Mouse (Mus musculus): ENCODE measurements around the gene Chsy1. TPM values are rescaled to one million over a fixed set of nuclear protein-coding genes. Genes with fewer than 3 reads are reported as not detected.

Gene Chsy1
- total RNA-seq, 4 experiments from 2014 or later, result 13.8 to 15.8 (median 15.0) TPM

DNA sequence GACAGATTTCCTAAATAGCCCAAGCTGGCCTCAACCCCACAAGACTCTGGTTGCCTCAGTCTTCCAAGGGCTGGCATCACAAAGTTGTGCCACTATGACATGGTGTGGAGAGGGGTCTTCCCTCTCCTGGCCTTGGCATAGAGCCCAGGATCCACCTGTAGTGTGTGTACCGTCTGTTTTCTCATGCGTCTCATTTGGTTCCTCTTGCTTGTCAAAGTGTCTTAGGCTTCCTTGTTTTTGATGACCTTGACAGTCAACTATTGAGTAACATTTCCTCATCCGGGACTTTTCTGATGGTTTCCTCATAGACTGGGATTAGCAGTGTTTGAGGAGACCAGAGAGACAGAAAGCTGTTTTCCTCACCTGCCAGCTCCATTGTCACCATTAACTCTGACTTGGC, 30.8 kb downstream of the Chsy1 start:
- no peak for DNase-seq

DNA sequence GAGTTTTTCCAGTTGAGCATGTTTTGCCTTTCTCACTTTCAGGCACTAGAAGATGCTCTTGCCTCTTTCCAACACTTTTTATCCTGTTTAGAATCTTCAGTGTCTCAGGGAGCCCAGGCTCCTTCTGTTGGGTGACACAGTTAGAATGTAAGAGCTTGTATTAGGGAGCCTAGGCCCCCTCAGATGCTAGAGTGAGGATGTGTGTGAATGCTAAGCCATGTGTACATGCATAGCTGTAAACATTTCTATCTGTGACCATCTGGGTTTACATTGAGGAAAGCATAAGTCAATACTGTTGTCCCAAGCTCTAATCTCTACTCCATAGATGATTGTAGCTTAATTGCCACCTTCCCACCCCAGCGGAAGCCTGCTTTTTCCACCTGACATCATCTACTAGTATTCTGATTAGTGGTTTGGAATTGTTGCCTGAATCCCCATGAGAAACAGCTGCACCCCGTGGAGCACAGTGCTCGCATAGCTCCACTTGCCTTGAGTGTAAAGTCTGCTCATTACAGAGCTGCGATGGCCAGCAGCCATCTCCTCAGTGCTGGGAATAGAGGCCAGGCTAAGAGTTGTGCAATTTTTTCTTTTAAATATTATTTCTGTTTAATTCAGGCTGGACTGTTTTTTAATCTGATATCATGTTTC, 31.7 kb downstream of the Chsy1 start:
- DNase-seq, result no peak

DNA sequence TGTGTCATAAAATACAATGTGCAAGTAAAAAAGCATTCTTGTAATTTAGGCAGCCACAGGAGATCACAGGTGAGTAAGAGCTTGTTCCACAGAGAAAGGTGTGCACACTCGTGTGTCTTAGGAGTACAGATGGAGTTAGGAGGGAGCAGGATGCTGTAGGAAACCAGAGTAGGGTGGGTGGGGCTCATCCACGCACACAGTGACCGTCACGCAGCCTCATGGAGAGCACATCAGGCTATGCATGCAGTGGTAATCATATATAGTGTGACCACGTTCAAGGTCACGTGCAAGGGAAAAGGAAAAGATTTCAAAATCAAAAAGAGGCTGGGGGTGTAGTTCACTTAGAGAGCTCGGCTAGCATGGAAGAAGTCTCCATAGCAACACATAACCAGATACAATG, 33.2 kb downstream of the Chsy1 start:
- DNase-seq, result no peak

DNA sequence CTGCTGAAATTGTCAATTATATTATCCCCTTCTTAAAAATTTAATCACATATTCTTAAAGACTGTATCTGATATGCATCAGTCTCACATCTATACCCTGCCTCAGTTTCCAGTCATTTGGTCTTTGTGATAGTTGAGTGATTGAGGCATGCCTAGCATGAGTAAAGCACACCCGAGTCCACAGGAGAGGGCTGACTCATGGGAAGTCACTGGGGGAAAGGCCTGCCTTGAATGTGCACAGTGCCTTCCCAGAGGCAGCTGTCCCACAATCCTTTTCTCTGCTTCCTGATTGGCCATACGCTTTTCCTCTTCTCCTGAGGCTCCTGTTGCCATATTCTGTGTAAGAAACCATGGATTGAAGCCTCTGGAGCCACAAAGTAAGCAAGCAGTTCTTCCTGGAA, 35.2 kb downstream of the Chsy1 start:
- no peak for DNase-seq

DNA sequence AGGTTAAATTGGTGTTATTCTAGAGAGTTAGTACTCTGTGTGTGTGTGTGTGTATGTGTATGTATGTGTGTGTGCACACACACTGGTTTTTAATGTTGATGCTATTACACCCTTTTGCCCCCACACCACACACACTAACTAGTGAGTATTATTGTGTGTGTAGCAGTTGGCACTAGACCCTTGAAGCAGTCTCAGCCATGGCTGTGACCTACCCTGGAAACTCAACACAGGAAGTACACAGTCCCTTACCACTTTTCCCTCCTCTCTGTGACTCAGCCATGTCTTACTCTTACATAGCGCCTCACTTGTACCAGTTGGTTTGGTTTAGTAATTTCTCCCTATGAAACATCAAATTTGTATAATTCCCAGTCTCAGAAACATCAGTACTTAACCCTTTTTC, 37.8 kb downstream of the Chsy1 start:
- DNase-seq, result no peak

DNA sequence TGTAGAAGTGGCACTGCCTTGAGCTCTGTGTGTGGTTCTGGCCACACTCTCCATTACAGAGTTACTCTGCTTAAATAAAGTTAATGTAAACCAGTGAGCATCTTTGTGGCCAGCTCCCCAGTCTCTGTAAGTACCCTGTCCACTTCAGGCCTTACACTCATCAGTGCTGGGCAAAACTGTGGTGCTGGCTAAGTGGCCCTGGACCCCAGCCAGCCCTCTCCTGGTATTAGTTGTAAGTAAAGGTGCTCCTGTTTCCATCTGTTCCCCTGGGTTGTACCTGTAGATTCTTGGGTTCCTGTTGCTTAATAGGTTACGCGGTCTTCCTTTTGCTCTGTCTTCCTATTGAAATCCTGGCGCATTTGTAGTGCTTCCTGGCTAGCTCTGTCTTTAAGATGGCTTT, 38.5 kb downstream of the Chsy1 start:
- DNase-seq, result no peak

DNA sequence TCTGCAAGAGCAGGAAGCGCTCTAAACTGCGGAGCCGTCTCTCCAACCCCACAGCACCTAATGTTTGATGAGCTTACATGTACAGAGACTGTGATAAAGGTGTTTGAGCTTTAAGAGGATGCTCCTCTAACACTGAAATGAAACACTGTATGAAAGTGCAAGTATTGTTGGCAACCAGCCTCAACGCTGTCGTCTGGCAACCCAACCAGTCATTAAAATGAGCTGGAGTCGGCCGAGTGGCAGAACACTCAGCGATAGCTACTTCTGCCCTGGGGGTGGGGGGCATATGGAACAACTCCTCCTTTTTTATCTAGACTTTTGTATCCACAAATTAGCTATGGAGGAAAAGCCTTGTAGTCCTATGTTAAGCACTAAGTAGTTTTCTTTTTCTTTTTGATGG, 40.2 kb downstream of the Chsy1 start:
- DNase-seq, result no peak

DNA sequence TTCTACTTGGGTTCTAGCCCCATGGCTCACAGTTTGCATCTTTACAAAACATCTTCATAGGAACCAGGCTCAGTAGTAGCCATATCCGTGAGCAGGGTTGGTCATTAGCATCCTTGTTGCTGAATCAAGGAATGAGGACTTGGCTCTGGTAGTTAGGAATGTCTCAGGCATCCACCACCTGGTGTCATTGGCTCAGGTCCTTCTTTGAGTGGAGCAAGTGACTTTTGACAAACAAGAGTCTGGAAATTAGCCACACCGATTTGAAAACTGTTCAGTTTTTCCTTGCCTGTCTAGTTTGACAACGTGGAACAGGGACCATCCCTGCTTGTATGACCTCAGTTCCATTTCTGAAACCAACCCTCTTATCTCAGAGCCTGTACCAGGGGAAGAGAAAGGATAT, 41.1 kb downstream of the Chsy1 start:
- no peak for DNase-seq

DNA sequence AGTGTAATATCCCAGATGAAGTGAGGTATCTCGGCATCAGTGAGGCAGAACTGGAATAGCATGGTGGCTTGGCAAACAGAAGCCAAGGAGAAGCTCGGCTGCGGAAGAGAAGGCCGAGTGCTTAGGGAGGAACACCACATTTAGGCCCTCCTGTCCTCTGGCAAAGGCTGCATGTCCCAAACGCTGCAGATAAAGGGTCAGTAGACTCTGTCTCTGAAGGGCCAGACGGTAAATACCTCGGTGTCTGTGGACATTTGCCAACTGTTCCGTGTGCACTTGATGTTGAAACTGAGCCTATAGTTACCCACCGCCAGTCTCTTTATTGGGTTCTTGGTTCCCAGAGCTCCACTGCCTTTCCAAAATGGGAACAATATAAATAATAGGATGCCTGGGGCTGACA, 48.1 kb downstream of the Chsy1 start:
- DNase-seq, result no peak

DNA sequence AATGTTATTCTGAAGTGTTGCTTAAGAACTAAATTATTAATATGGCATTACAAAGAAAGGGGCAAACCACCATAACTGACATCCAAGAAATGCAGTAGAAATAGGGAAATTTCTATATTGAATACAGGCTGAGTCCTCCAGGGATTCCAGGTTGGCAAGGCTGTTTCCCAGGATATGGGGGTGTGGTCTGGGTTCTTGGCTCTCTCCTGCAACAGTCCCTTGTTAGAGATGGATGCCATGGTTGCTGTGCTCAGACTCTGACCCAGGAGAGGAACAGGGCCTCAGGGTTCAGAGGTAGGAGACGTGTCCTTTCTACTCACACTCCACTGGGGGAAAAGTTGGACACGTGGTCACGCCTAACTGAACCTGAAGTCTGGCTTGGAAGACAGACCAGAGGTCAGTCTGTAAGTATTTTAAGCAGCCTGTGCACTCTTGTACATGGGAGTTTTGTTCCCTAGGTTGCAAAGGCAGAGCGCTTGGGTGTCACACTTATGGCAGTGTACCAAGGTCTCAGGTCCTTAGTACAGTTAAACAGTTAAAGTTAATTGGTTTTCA, 48.6 kb downstream of the Chsy1 start:
- DNase-seq, result no peak

DNA sequence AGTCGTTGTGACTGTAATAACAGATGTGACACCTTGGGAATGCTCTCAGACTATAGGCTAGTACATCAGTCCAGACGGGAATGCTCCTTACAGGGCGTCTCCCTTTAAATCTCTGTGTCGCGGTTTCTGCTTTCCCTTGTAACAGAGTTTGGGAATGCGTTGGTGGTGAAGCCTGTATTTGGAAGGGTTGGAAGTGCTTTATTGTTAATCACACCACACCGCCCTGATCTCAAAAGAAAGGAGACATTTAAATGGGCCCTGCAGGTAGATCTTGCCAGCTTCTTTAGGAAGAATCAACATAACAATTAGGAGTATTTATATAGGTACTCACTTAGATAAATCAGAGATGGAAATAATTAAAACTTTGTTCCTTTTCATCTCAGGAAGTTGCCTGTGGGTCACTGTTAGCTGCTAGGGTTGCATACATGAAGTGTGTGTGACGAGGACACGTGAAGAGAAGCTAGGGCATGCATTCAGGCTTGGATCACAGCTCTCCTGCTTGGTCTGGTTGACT, 49.4 kb downstream of the Chsy1 start:
- DNase-seq, result no peak

DNA sequence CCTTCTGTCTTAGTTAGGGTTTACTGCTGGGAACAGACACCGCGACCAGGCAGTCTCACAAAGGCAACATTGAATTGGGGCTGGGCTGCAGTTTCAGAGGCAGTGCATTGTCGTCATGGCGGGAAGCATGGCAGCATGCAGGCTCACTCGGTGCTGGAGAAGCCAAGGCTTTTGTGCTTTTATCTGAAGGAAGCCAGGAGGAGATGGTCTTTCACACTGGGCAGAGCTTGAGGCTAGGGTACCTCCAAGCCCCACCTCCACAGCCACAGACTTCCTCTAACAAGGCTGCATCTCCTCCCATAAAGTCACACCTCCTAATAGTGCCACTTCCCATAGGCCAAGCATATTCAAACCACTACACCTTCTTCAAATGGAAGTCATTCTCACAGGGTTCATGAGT, 50.6 kb downstream of the Chsy1 start:
- DNase-seq, result no peak

DNA sequence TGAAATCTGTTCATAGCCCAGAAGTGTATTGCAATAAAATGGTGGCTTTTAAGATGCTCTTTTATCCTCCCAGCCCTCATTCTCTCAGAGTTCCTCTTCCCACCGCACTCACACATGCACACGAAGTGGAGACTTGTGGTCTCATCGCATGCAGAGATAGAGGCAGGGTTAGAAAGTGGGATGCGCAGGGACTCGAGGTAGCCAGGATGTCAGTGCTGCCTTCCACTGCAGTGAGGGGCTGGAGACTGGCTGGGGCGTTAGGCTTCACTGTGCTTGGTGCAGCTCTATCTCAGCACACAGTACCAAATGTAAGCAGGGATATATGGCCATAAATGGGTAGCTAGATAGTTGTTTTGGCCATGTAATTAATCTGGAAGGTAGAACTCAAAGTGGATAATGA, 52.5 kb downstream of the Chsy1 start:
- no peak for DNase-seq

DNA sequence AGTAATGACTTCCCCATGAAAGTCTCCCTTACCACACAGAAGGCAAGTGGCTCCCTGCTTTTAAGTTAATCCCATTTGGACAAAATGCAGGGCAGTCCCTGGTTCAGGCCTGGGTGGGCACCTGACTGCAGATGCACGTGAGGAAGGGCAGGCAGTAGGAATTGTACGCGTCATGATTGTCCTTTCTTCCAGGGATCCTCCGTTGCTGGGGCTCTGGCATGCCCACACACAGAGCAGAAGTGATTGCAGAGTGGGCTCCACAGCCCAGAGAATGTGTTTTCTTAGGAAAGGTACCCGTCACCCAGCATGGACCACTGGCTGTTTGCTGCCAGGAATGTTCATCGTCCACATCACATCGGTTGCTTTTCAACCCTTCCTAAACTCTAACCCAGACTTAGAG, 53.2 kb downstream of the Chsy1 start:
- DNase-seq, result no peak

DNA sequence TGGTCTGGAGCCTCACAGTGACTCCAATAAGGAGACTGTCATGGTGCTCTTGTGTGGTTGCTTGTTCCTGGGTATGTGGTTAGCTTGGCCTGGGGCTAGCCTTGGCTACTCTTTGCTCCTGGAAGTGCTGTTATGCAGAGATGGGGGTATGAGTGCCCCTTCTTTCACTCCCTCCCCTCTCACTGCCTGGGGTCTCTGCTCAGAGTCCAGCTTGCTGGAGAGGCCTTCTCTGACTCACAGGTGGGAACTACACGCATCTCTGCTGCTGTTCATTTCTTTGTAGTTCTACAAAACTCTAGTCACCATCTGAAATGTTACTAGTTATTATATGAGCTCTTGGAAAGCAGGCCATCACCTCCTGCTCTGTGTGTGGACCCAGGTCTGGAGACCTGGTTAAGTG, 53.7 kb downstream of the Chsy1 start:
- DNase-seq, result no peak

DNA sequence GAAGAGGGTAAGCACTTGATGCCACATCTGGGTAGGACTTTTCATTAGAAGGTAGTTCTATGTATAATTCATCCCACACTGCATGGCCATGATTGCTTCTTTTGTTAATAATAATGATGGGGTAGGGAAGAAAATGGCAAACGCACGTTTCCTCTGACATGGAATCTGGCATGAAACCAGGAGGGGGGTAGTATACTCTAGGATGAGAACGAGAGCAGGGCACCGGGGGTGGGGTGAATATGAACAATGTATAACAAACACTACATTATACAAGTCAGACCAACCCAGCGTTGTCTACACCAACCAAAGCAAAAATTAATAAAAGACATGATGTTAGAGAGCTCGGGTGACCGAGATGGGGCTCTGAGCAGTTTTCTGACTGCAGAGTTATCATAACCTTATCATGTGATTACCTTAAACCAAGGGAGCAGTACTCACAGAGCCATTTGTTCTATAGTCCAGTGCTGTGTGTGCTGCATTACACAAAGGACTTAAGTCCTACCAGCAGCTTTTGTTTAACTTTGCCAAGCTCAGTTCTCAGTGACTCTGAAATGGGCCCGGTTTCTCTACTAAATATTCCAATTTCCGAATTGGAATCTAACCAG, 55.2 kb downstream of the Chsy1 start:
- no peak for DNase-seq

DNA sequence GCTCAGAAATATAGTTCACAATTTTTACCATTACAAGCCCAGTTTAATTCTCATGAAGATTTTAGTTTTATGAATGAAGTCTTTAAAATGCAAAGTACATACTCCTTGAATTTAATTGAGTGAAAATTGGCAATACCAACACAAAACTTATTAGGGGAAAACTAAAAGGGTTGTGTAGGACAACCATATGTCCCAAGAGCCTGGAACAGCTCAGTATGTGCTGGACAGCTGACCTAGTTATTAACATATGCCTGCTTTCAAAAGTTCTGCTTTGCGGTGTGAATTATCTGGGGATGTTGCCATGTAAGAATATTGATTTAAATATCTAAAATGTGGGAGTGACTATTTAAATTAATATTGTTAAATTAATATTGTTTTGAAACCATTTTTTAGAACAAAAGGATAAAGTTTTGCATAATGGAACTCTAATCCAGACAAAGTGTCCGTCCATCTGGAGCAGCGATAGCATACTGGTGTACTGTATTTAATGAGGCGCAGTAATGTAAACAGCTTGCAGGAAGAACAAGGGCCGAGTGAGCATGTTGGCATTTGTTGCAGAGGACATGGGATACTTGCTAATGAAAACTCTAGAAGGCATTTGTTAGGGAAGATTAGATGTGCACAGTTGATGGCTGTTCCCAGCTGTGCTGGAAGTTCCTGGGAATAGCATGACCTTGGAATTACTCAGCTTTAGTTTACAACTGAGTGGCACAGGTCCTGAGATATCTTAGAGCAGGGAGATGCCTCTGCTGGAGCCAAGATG, 55.9 kb downstream of the Chsy1 start:
- no peak for DNase-seq

DNA sequence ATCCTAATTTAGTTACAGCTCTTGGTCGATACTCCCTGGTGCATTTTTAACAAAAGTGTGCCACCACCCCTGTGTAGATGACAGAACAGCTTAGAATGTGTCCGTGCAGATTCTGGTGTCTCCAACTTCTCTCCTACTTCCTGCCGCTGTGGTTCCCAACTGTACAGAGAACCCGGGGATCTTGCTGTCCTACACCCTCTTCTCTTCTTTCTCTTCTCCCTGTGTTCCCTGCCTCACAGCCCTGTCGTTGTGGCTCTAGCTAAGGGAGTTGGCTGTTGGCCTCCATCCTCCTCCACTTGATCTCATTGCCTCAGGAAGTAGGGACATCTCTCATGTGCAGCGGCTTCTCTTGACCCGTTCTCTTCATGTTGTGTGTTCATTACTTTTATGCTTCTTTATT, 59.6 kb downstream of the Chsy1 start:
- DNase-seq, result no peak

DNA sequence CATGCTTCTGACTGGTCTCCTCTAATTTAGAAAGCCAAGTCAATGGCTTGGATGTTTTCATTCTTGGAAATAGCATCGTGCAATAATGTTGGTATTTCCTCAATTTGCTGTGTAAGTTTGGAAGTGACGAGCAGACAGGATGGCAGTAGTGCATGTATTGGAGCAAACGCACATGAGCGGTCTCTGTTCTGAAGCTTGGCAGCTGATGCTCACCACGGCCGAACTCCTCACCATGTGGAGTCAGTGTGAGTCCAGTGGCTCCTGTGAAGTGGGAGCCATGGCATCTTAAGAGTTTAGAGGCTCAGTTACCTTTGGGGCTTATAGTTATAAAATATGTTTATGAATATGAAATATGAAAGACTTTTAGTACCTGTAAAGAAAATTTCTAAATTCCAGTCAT, 60.2 kb downstream of the Chsy1 start:
- no peak for DNase-seq

DNA sequence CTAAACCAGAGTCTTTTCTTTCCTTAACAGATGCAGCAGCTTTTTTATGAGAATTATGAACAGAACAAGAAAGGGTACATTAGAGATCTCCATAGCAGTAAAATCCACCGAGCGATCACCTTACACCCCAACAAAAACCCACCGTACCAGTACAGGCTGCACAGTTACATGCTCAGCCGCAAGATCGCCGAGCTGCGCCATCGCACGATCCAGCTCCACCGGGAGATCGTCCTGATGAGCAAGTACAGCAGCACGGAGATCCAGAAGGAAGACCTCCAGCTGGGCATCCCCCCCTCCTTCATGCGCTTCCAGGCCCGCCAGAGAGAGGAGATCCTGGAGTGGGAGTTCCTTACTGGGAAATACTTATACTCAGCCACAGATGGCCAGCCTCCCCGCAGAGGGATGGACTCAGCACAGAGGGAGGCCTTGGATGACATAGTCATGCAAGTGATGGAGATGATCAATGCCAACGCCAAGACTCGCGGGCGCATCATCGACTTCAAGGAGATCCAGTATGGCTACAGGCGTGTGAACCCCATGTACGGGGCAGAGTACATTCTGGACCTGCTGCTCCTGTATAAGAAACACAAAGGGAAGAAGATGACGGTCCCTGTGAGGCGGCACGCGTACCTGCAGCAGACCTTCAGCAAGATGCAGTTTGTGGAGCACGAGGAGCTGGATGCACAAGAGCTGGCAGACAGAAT, 61.6 kb downstream of the Chsy1 start:
- DNase-seq, result no peak

DNA sequence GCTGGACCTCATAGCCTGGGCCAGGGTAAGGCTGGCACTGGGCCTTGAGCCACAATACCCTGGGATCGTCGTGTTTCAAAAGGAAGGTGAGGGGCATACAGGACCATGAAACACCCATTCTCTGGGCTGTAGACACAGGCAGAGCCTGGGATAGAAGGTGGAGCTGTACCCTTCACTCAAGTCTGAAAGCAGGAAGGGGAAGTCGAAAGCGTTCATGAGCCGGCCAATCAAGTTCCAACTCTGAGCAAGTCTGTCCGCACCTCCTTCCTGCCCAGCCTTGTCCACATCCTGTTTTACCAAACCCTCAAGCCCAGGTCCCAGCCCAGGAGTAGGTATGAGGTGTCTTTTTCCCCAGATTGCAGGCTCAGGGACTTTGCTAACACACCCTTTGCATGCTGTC, 66.4 kb downstream of the Chsy1 start:
- DNase-seq, result no peak

DNA sequence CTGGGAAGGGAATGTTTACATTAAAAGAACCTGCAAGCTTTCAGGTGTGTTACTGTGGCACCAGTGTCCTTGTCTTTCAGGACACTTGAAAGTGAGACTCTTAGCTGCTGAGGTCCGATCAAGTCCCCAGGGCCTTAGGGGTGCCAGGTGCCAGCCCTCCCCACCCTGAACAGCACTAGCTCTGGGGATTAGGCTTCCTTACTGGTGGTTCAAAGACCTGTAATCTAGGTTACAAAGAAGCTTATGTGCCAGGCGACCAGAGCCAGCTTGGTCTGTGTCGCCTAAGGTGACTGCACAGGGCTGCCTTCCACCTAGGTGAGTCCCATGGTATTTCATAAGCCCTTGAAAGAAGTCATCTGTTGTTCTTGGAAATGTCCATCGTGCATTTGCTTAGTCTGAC, 66.9 kb downstream of the Chsy1 start:
- no peak for DNase-seq

DNA sequence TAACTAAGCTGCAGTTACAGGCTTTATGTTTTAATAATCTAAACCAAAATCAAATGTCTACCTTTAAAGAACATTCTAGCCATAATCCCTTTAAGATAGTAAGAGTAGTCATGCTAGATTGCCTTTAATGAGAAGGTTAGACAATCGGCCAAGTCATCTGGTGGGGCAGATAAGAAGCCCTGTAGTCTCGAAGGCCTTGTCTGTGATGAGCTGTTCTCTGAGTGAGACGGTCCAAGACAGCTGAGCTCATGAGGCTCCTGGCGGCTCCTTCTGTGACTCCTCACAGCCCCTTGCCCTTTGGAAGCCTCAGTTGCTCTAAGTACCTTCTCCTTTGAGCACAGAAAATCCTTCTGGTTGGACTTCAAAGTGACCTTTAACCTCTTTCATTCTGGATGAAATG, 67.6 kb downstream of the Chsy1 start:
- DNase-seq, result no peak
